15 mouse cellular contexts compared by ENCODE assay signal in the genomic region with DNA sequence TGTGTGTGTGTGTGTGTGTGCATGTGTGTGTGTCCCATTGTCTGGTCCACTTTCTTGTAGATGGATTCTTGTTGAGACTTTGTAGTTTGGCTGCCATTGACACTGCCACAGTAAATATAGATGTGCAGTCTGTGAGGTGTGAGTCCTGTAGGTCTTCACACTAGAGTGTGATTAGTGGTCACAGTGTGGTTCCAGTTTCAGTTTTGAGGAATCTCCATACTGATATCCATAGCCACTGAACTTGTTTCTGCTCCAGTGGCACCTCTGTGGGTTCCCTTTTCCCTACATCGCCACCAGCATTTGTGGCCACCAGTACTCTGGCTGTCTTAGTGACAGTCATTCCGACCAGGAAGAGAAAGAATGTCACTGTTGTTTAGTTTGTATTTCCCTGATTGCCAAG.
"Had no signal": no experiment of that assay in that cellular context is flagged by ENCODE, and none has a peak within 500 bp of the region (broad histone marks: within the 10 kb centered on the region; RNA-seq: fewer than 3 reads in every experiment).

No protein-coding gene starts in this region.

- H3K4me3 ChIP-seq: heart, embryonic 10.5 days; heart, embryonic 12.5 days; hindbrain, embryonic 10.5 days; hindbrain, embryonic 12.5 days; intestine, embryonic 15.5 days; layer of hippocampus, adult 2 months; left cerebral cortex, adult 2 months; limb, embryonic 12.5 days; liver, embryonic 13.5 days; liver, embryonic 15.5 days had no signal

- DNase-seq: gastrocnemius, postnatal 25 days had no signal

- H3K27ac ChIP-seq: heart, embryonic 10.5 days; hindbrain, embryonic 10.5 days; hindbrain, embryonic 12.5 days; hindbrain, embryonic 14.5 days; intestine, embryonic 15.5 days; layer of hippocampus, adult 2 months; left cerebral cortex, adult 2 months; limb, embryonic 12.5 days; liver, embryonic 13.5 days; liver, embryonic 15.5 days had no signal

- H3K9me3 ChIP-seq: heart, embryonic 10.5 days; heart, embryonic 12.5 days; hindbrain, embryonic 10.5 days; hindbrain, embryonic 12.5 days; intestine, embryonic 15.5 days; limb, embryonic 12.5 days; liver, embryonic 13.5 days; liver, embryonic 15.5 days had no signal

- H3K4me1 ChIP-seq: heart, embryonic 10.5 days; heart, embryonic 12.5 days; hindbrain, embryonic 12.5 days; intestine, embryonic 15.5 days; limb, embryonic 12.5 days; liver, embryonic 13.5 days; liver, embryonic 15.5 days had no signal

- H3K4me2 ChIP-seq: heart, embryonic 12.5 days; hindbrain, embryonic 12.5 days; hindbrain, embryonic 14.5 days; intestine, embryonic 15.5 days; limb, embryonic 12.5 days; liver, embryonic 11.5 days; liver, embryonic 13.5 days; liver, embryonic 15.5 days had no signal

- H3K36me3 ChIP-seq: hindbrain, embryonic 12.5 days; intestine, embryonic 15.5 days had no signal

- ATAC-seq: hindbrain, embryonic 16.5 days; intestine, embryonic 15.5 days; intestine, postnatal 0 days had no signal

- H3K27me3 ChIP-seq: hindbrain, embryonic 12.5 days; intestine, embryonic 15.5 days; limb, embryonic 12.5 days; liver, embryonic 13.5 days; liver, embryonic 15.5 days had no signal
